ENCODE assay signal across 7 mouse cellular contexts in the genomic region with DNA sequence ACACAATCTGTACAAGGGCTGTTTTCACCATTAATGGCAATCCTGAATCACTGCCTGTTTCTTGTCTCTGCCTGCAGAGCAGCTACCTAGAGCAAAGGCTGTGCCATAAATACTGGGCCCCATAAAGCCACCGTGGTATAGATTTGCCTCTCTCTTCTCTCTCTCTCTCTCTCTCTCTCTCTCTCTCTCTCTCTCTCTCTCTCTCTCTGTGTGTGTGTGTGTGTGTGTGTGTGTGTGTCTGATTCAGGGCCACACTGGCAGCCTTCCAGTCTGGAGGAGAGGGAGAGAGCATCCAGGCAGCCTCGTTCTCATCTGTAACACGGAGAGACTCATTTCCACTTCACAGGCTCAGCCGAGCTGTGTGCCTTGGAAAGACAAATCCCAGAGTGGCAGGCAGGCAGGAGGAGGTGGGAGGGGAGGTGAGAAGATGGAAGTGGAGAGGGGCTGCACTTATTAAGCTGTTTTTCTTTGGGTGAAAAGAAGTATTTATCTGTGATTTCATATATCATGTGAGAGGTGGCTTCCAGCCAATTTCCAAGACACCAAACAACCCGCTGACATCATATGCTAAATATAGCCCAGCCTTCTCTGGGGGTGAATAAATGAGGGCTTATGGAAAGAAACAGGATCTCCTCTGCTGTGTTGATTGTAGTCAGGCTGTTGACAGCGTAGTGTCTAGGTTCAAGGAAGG. TPM values are rescaled to one million over a fixed set of nuclear protein-coding genes. Genes with fewer than 3 reads are reported as not detected.
DNase-seq lines count a peak whose midpoint lies in the region; ATAC-seq and TF ChIP-seq lines count a peak whose summit lies in the region.

No protein-coding gene starts in this region.

- H3K4me3 ChIP-seq in embryonic facial prominence, embryonic 13.5 days: no peak overlapping the region
- H3K4me3 ChIP-seq in heart, embryonic 10.5 days: 0 out of 2 replicates have a peak overlapping the region, but pooled peaks have one; percentile 20
- H3K4me3 ChIP-seq in kidney, embryonic 14.5 days (ENCODE audit: low read length): no peak overlapping the region
- H3K4me3 ChIP-seq in limb, embryonic 11.5 days (ENCODE audit: low read depth, low read length): no peak overlapping the region
- no peak overlapping the region for H3K4me3 ChIP-seq in neural tube, embryonic 12.5 days
- no peak overlapping the region for H3K4me3 ChIP-seq in thymus, adult 2 months (ENCODE audit: control insufficient read depth, insufficient read depth, low read length)

- no peaks in the 10 kb centered on the region for H3K9me3 ChIP-seq in embryonic facial prominence, embryonic 13.5 days
- no peaks in the 10 kb centered on the region for H3K9me3 ChIP-seq in heart, embryonic 10.5 days
- H3K9me3 ChIP-seq in kidney, embryonic 14.5 days (ENCODE audit: control insufficient read depth, low read length): no peaks in the 10 kb centered on the region
- no peaks in the 10 kb centered on the region for H3K9me3 ChIP-seq in limb, embryonic 11.5 days (ENCODE audit: control insufficient read depth, low read length)
- no peaks in the 10 kb centered on the region for H3K9me3 ChIP-seq in neural tube, embryonic 12.5 days

- TF ChIP-seq CTCF in brain, embryonic 14.5 days (IDR thresholded peaks at IDR 0.05; ENCODE audit: borderline replicate concordance, extremely low read depth, insufficient read depth, insufficient read length): no peak
- TF ChIP-seq CTCF in thymus, adult 2 months (IDR thresholded peaks at IDR 0.05; ENCODE audit: borderline replicate concordance, control insufficient read depth, extremely low read depth, insufficient read depth, low read length, poor library complexity): no peak

- peak overlapping the region; percentile 89 for H3K27ac ChIP-seq in embryonic facial prominence, embryonic 13.5 days
- H3K27ac ChIP-seq in heart, embryonic 10.5 days: peak overlapping the region; percentile 83
- peak overlapping the region; percentile 77; the same call in 1 of the 2 replicates for H3K27ac ChIP-seq in kidney, embryonic 14.5 days (ENCODE audit: low read depth, low read length)
- peak overlapping the region; percentile 36 for H3K27ac ChIP-seq in limb, embryonic 11.5 days (replicated peaks; ENCODE audit: low read depth, low read length)
- H3K27ac ChIP-seq in neural tube, embryonic 12.5 days: peak overlapping the region; percentile 77
- no peak overlapping the region for H3K27ac ChIP-seq in thymus, adult 2 months (ENCODE audit: control insufficient read depth, insufficient read depth, low read length)

- peak; percentile 54; the same call in 1 of the 2 replicates for ATAC-seq in embryonic facial prominence, embryonic 13.5 days (ENCODE audit: insufficient number of reproducible peaks, insufficient read depth, low FRiP score, low TSS enrichment, low read depth)
- no peak for ATAC-seq in kidney, embryonic 14.5 days (ENCODE audit: low FRiP score, low TSS enrichment)
- ATAC-seq in limb, embryonic 11.5 days (ENCODE audit: insufficient number of reproducible peaks, low FRiP score, low TSS enrichment, low read depth): no peak; the same call in 1 of the 2 replicates
- ATAC-seq in neural tube, embryonic 12.5 days (ENCODE audit: low FRiP score, low read depth): peak; percentile 49

- no peak for TF ChIP-seq POLR2A in brain, embryonic 14.5 days (IDR thresholded peaks at IDR 0.05; ENCODE audit: borderline replicate concordance, extremely low read depth, insufficient read depth, insufficient read length, poor library complexity, severe bottlenecking)
- TF ChIP-seq POLR2A in thymus, adult 2 months (IDR thresholded peaks at IDR 0.05; ENCODE audit: control insufficient read depth, extremely low read depth, insufficient read depth, low read length, poor library complexity): no peak

- 9% methylated on average over 6 of the region's 6 CpGs for WGBS in embryonic facial prominence, embryonic 13.5 days
- WGBS in heart, embryonic 10.5 days: 11% methylated on average over 6 of the region's 6 CpGs
- 13% methylated on average over 6 of the region's 6 CpGs for WGBS in kidney, embryonic 14.5 days
- WGBS in limb, embryonic 11.5 days: 25% methylated on average over 6 of the region's 6 CpGs
- WGBS in neural tube, embryonic 12.5 days: 14% methylated on average over 6 of the region's 6 CpGs
- WGBS in thymus, adult 2 months: 70% methylated on average over 6 of the region's 6 CpGs

- H3K4me1 ChIP-seq in embryonic facial prominence, embryonic 13.5 days: peaks cover 52% of the 10 kb centered on the region
- H3K4me1 ChIP-seq in heart, embryonic 10.5 days: peaks cover 63% of the 10 kb centered on the region
- peaks cover 50% of the 10 kb centered on the region for H3K4me1 ChIP-seq in kidney, embryonic 14.5 days (ENCODE audit: control insufficient read depth, insufficient read depth, low read length)
- peaks cover 33% of the 10 kb centered on the region for H3K4me1 ChIP-seq in limb, embryonic 11.5 days (ENCODE audit: control insufficient read depth, insufficient read depth, low read length)
- peaks cover 45% of the 10 kb centered on the region for H3K4me1 ChIP-seq in neural tube, embryonic 12.5 days
- no peaks in the 10 kb centered on the region for H3K4me1 ChIP-seq in thymus, adult 2 months (replicated peaks; ENCODE audit: control insufficient read depth, insufficient read depth, low read length)

- H3K27me3 ChIP-seq in embryonic facial prominence, embryonic 13.5 days: no peaks in the 10 kb centered on the region
- H3K27me3 ChIP-seq in heart, embryonic 10.5 days (ENCODE audit: insufficient read depth, poor library complexity, severe bottlenecking): no peaks in the 10 kb centered on the region
- H3K27me3 ChIP-seq in kidney, embryonic 14.5 days (ENCODE audit: control insufficient read depth, insufficient read depth, low read length): no peaks in the 10 kb centered on the region
- H3K27me3 ChIP-seq in limb, embryonic 11.5 days (ENCODE audit: control insufficient read depth, insufficient read depth, low read length): no peaks in the 10 kb centered on the region
- H3K27me3 ChIP-seq in neural tube, embryonic 12.5 days (replicated peaks): no peaks in the 10 kb centered on the region
- H3K27me3 ChIP-seq in thymus, adult 2 months (ENCODE audit: control insufficient read depth, insufficient read depth, low read length): no peaks in the 10 kb centered on the region

- 0 out of 2 replicates have a peak overlapping the region, but pooled peaks have one; percentile 1 for H3K9ac ChIP-seq in embryonic facial prominence, embryonic 13.5 days
- H3K9ac ChIP-seq in kidney, embryonic 14.5 days (ENCODE audit: low read depth, low read length): peak overlapping the region; percentile 23; the same call in 1 of the 2 replicates
- H3K9ac ChIP-seq in limb, embryonic 11.5 days (ENCODE audit: low read length): no peak overlapping the region
- H3K9ac ChIP-seq in neural tube, embryonic 12.5 days: no peak overlapping the region

- no peaks in the 10 kb centered on the region for H3K36me3 ChIP-seq in embryonic facial prominence, embryonic 13.5 days
- no peaks in the 10 kb centered on the region for H3K36me3 ChIP-seq in heart, embryonic 10.5 days
- H3K36me3 ChIP-seq in kidney, embryonic 14.5 days (ENCODE audit: control insufficient read depth, insufficient read depth, low read length): no peaks in the 10 kb centered on the region
- no peaks in the 10 kb centered on the region for H3K36me3 ChIP-seq in limb, embryonic 11.5 days (ENCODE audit: control insufficient read depth, insufficient read depth, low read length)
- no peaks in the 10 kb centered on the region for H3K36me3 ChIP-seq in neural tube, embryonic 12.5 days
- H3K36me3 ChIP-seq in thymus, adult 2 months (ENCODE audit: control insufficient read depth, insufficient read depth, low read length): no peaks in the 10 kb centered on the region

- peak overlapping the region; percentile 22 for H3K4me2 ChIP-seq in embryonic facial prominence, embryonic 13.5 days
- no peak overlapping the region; the same call in 1 of the 2 replicates for H3K4me2 ChIP-seq in kidney, embryonic 14.5 days (replicated peaks; ENCODE audit: low read depth, low read length)
- 0 out of 2 replicates have a peak overlapping the region, but pooled peaks have one; percentile 10 for H3K4me2 ChIP-seq in limb, embryonic 11.5 days (ENCODE audit: low read depth, severe bottlenecking)
- peak overlapping the region; percentile 30; the same call in 1 of the 2 replicates for H3K4me2 ChIP-seq in neural tube, embryonic 12.5 days (replicated peaks)

- DNase-seq in brain, embryonic 14.5 days (ENCODE audit: low read depth): peak; percentile 98
- DNase-seq in heart, embryonic 10.5 days (ENCODE audit: low spot score): peak; percentile 89
- no peak for DNase-seq in limb, embryonic 11.5 days (ENCODE audit: low spot score)
- no peak for DNase-seq in thymus, adult 2 months

RNA-seq across cellular contexts. Expression of a gene that starts 56.7 kb away (rescaled TPM):
- 37.3 and 39.6 TPM in 2 replicates for polyA plus RNA-seq in brain, embryonic 14.5 days (2012; rRNA removed)
- 11.1 and 13.5 TPM in 2 replicates for polyA plus RNA-seq in embryonic facial prominence, embryonic 13.5 days (2015; fragmentation: Nextera tagmentation; extraction: Ambion mirVana)
- 4.6 and 6.5 TPM in 2 replicates for polyA plus RNA-seq in heart, embryonic 10.5 days (2016; fragmentation: Nextera tagmentation; extraction: Ambion mirVana)
- 11.6 and 14.6 TPM in 2 replicates for polyA plus RNA-seq in kidney, embryonic 14.5 days (2014; fragmentation: Nextera tagmentation; extraction: Ambion mirVana)
- 4.9 and 5.6 TPM in 2 replicates for polyA plus RNA-seq in limb, embryonic 11.5 days (2014; fragmentation: Nextera tagmentation; extraction: Ambion mirVana)
- 8.5 and 9.5 TPM in 2 replicates for polyA plus RNA-seq in neural tube, embryonic 12.5 days (2016; fragmentation: Nextera tagmentation; extraction: Ambion mirVana)
- polyA plus RNA-seq in thymus, adult 2 months (2012; rRNA removed): 71.7 and 113 TPM in 2 replicates

Comparison
In these comparisons a context has a peak if more than half of its experiments do, and no peak if none do; other contexts are left out.
1. DNase-seq: peak in brain, embryonic 14.5 days (single experiment) and heart, embryonic 10.5 days (single experiment); none in limb, embryonic 11.5 days (single experiment) and thymus, adult 2 months (single experiment).
2. ATAC-seq: peak in embryonic facial prominence, embryonic 13.5 days (single experiment) and neural tube, embryonic 12.5 days (single experiment); none in kidney, embryonic 14.5 days (single experiment) and limb, embryonic 11.5 days (single experiment).
3. H3K9ac ChIP-seq: peak in embryonic facial prominence, embryonic 13.5 days (single experiment) and kidney, embryonic 14.5 days (single experiment); none in limb, embryonic 11.5 days (single experiment) and neural tube, embryonic 12.5 days (single experiment).